Mouse (Mus musculus) urinary bladder, postnatal 36 days (tissue): ENCODE data around the gene Rasip1.

Experiments used
- DNase-seq, 2 experiments: peaks; one replicate each; pipeline ENCODE4 v3.0.0; 2022; ENCODE audit warnings: low spot score in 2 of 2, mixed read lengths in 1 of 2

Gene Rasip1

GRCm38 (mm10) chr7:45685811-45686210 lies 58.5 kb downstream of the Rasip1 start:
- DNase-seq, result no peak

- no peak for DNase-seq
Observed at GRCm38 (mm10) chr7:45686841-45687240, 59.6 kb downstream of the Rasip1 start.
